11 mouse cellular contexts compared by ENCODE assay signal in the genomic region with DNA sequence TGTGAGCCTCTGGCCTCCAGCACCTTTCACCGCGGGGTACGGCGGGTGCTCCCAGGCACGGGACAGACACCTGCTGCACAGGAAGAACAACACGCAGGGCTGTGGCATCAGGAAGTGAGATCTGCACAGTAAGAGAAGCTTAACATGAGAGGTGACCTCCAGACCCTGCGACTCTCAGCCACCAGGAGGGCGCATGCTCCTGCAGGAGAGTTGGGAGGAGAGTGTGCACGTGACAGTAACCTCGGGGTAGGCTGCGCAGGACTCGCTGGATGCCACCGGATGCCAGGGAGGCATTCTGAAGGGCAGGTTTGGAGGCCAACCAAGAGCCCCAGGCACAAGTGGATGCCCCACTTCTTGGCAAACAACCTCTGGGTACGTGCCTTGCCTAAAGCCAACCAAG. TPM values are rescaled to one million over a fixed set of nuclear protein-coding genes. Genes with fewer than 3 reads are reported as not detected.
A peak's percentile ranks its signal among the peaks of the same experiment; 100 is the strongest.
DNase-seq lines count a peak whose midpoint lies in the region; ATAC-seq and TF ChIP-seq lines count a peak whose summit lies in the region.
"Had no signal": no experiment of that assay in that cellular context is flagged by ENCODE, and none has a peak within 500 bp of the region (broad histone marks: within the 10 kb centered on the region; RNA-seq: fewer than 3 reads in every experiment).

No protein-coding gene starts in this region.

- no peak overlapping the region for H3K4me3 ChIP-seq in heart, embryonic 11.5 days (ENCODE audit: low read depth, low read length)
- H3K4me3 ChIP-seq in lung, adult 2 months (replicated peaks; ENCODE audit: extremely low read depth, low read depth, low read length), result no peak overlapping the region
- no peak overlapping the region for H3K4me3 ChIP-seq in gastrocnemius, adult 2 months
- H3K4me3 ChIP-seq: limb, embryonic 13.5 days; midbrain, embryonic 13.5 days had no signal

- intact Hi-C loops in gastrocnemius, adult 2 months (cut with DNase I), result no loop called here

- peak; percentile 91 for DNase-seq in heart, adult 11 months
- DNase-seq in induced T-regulatory cell, adult 2 months (ENCODE audit: low read depth), result peak; percentile 51
- DNase-seq in lung, adult 2 months, result peak; percentile 23
- peak; percentile 80 for DNase-seq in thymus, postnatal 14 days
- DNase-seq in urinary bladder, postnatal 10 days (ENCODE audit: low spot score), result no peak
- DNase-seq in embryo, embryonic 9.5 days (ENCODE audit: extremely low spot score), result no peak
- DNase-seq in gastrocnemius, adult 2 months, result no peak
- DNase-seq: adrenal gland, postnatal 10 days had no signal

- no peak overlapping the region for H3K4me2 ChIP-seq in heart, embryonic 11.5 days
- H3K4me2 ChIP-seq: limb, embryonic 13.5 days; midbrain, embryonic 13.5 days had no signal

- no peak for TF ChIP-seq POLR2A in lung, adult 2 months (IDR thresholded peaks at IDR 0.05; ENCODE audit: borderline replicate concordance, extremely low read depth, low read depth, low read length)

- no peaks in the 10 kb centered on the region for H3K27me3 ChIP-seq in heart, embryonic 11.5 days (ENCODE audit: control insufficient read depth, insufficient read depth, low read length)
- H3K27me3 ChIP-seq: limb, embryonic 13.5 days; midbrain, embryonic 13.5 days had no signal

- no peak for TF ChIP-seq CTCF in lung, adult 2 months (IDR thresholded peaks at IDR 0.05; ENCODE audit: insufficient read depth, low read length)
- no peak for TF ChIP-seq CTCF in gastrocnemius, adult 2 months (IDR thresholded peaks at IDR 0.05)

- no peak overlapping the region for H3K9ac ChIP-seq in heart, embryonic 11.5 days (ENCODE audit: low read depth, low read length)
- H3K9ac ChIP-seq: limb, embryonic 13.5 days; midbrain, embryonic 13.5 days had no signal

- H3K27ac ChIP-seq in heart, embryonic 11.5 days (ENCODE audit: low read depth, low read length), result no peak overlapping the region
- H3K27ac ChIP-seq in gastrocnemius, adult 2 months, result no peak overlapping the region
- H3K27ac ChIP-seq: limb, embryonic 13.5 days; midbrain, embryonic 13.5 days had no signal

- WGBS in heart, embryonic 11.5 days (ENCODE audit: insufficient replicate concordance), result 75% methylated on average over 14 of the region's 14 CpGs
- WGBS in lung, adult 2 months, result 64% methylated on average over 14 of the region's 14 CpGs

- H3K9me3 ChIP-seq in heart, embryonic 11.5 days (replicated peaks; ENCODE audit: control insufficient read depth, low read length), result no peaks in the 10 kb centered on the region
- H3K9me3 ChIP-seq: limb, embryonic 13.5 days; midbrain, embryonic 13.5 days had no signal

- peaks cover 38% of the 10 kb centered on the region for H3K4me1 ChIP-seq in heart, embryonic 11.5 days (ENCODE audit: control insufficient read depth, insufficient read depth, low read length)
- no peaks in the 10 kb centered on the region for H3K4me1 ChIP-seq in lung, adult 2 months (ENCODE audit: control insufficient read depth, insufficient read depth, low read length)

- no peaks in the 10 kb centered on the region for H3K36me3 ChIP-seq in heart, embryonic 11.5 days (ENCODE audit: control insufficient read depth, insufficient read depth, low read length)
- H3K36me3 ChIP-seq: midbrain, embryonic 13.5 days had no signal

- no peak for ATAC-seq in heart, embryonic 11.5 days (replicated peaks; ENCODE audit: insufficient number of reproducible peaks, low FRiP score, low TSS enrichment)
- ATAC-seq: midbrain, embryonic 13.5 days had no signal

RNA-seq across cellular contexts. Expression of a gene that starts 26.1 kb away (rescaled TPM):
- 66.2 and 81.8 TPM in 2 replicates for polyA plus RNA-seq in heart, embryonic 11.5 days (2014; fragmentation: Nextera tagmentation; extraction: Ambion mirVana)
- polyA plus RNA-seq in lung, adult 2 months (2012; rRNA removed), result 3.2 and 5.3 TPM in 2 replicates
- under 1 TPM; 0.23 to 0.45 TPM for total RNA-seq in gastrocnemius, adult 2 months (2021)

Comparison
In these comparisons a context has a peak if more than half of its experiments do, and no peak if none do; other contexts are left out.
1. DNase-seq: peak in heart, adult 11 months (single experiment), induced T-regulatory cell, adult 2 months (single experiment), lung, adult 2 months (single experiment) and thymus, postnatal 14 days (single experiment); none in urinary bladder, postnatal 10 days (single experiment), embryo, embryonic 9.5 days (single experiment) and gastrocnemius, adult 2 months (single experiment).
2. RNA of a gene that starts 26.1 kb away (polyA plus RNA-seq): 66.2 to 81.8 TPM in heart, embryonic 11.5 days; 3.2 to 5.3 TPM in lung, adult 2 months; every median in the first group is over 10 times any median in the second.